Mouse (Mus musculus): ENCODE results near the gene Camk1. TPM values are rescaled to one million over a fixed set of nuclear protein-coding genes. Genes with fewer than 3 reads are reported as not detected.
A peak's percentile ranks its signal among the peaks of the same experiment; 100 is the strongest.

Gene Camk1
- polyA plus RNA-seq, 1 experiment from 2014 or later, result 148 TPM

DNA sequence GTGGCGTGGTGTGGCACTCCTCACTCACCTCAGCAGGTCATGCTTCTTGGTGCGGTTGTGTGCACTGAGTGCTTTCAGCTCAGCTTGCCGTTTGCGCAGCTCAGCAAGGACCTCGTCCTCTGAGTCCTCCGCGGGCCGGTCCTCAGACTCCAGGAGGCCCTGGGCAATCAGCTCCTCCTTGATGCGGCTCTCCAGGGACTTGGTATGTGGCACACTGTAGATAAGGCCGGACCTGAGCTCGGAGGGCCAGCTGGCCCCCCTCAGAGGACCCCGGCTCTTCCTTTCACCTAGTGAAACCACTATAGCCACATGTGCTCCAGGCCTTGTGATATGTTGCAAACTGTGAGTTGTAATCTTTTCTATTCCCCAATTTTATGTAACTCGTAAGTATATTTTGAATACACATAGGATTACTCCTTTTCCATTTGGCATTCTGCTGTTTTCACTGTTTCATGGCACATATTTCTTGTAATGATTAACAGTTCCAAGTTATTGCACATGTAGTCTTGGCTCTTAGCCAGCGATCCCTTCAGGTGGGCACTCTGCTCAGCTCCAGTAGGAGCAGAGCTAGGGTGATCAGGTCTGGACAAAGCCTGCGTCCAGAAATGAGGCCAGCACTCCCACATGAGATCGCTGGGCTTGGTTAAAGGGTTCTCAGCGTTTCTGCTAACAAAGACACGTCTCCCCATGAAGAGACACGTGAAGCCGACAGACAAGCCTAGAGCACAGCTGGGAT is 26.6 kb upstream of the Camk1 start:
- Histone ChIP-seq H3K27ac (no peak overlapping the region), H3K79me2 (ENCODE audit: inconsistent target) (no peaks in the 10 kb centered on the region), H3K4me3 (ENCODE audit: inconsistent target) (no peak overlapping the region), H3K36me3 (ENCODE audit: inconsistent target) (peaks cover 83% of the 10 kb centered on the region)
- 96% methylated on average over 20 of the region's 20 CpGs for WGBS (ENCODE audit: missing documents)

DNA sequence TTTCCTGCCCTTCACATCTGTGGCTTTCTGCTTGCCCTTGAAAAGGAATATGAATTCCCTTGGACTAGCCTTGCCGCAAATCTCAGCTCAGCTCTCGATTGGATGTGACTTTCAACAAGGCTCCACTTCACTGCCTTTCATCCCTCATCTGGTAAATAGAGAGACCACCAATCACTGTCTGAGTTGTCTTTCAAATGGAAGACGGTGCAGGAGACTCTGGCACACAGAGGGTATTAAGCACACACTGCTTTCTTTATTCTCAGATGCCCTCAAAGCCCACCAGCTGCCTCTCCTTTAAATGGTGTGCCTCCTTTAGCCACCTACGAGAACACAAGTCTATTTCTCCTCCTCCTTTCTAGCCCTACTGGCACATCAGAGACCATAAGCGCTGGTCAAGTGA is 24.8 kb upstream of the Camk1 start:
- H3K27ac ChIP-seq, result no peak overlapping the region
- H3K4me3 ChIP-seq (ENCODE audit: inconsistent target), result no peak overlapping the region
- WGBS (ENCODE audit: missing documents), result 98% methylated on average over 4 of the region's 5 CpGs
- H3K79me2 ChIP-seq (ENCODE audit: inconsistent target), result no peaks in the 10 kb centered on the region
- peaks cover 65% of the 10 kb centered on the region for H3K36me3 ChIP-seq (ENCODE audit: inconsistent target)

GRCm38 (mm10) chr6:113368124-113368523 is 24.3 kb upstream of the Camk1 start:
- 91% methylated on average over 7 of the region's 7 CpGs for WGBS (ENCODE audit: missing documents)
- peaks cover 61% of the 10 kb centered on the region for H3K36me3 ChIP-seq (ENCODE audit: inconsistent target)

GRCm38 (mm10) chr6:113367574-113367973 is 23.8 kb upstream of the Camk1 start:
- H3K36me3 ChIP-seq (ENCODE audit: inconsistent target), result peaks cover 55% of the 10 kb centered on the region
- no peak overlapping the region for H3K4me3 ChIP-seq (ENCODE audit: inconsistent target)
- no peaks in the 10 kb centered on the region for H3K79me2 ChIP-seq (ENCODE audit: inconsistent target)
- WGBS (ENCODE audit: missing documents), result 100% methylated on average over 1 of the region's 1 CpGs
- H3K27ac ChIP-seq, result no peak overlapping the region

More at GRCm38 (mm10) chr6:113368124-113368523, 24.3 kb upstream of the Camk1 start:
- no peak overlapping the region for H3K4me3 ChIP-seq (ENCODE audit: inconsistent target)
- no peak overlapping the region for H3K27ac ChIP-seq
- no peaks in the 10 kb centered on the region for H3K79me2 ChIP-seq (ENCODE audit: inconsistent target)

- Histone ChIP-seq H3K36me3 (ENCODE audit: inconsistent target) (peaks cover 48% of the 10 kb centered on the region), H3K27ac (no peak overlapping the region)
- WGBS (ENCODE audit: missing documents), result 91% methylated on average over 3 of the region's 6 CpGs
Measured at GRCm38 (mm10) chr6:113366639-113367038, 22.9 kb upstream of the Camk1 start.

GRCm38 (mm10) chr6:113364518-113365135 is 20.8 kb upstream of the Camk1 start:
- WGBS (ENCODE audit: missing documents), result 87% methylated on average over 8 of the region's 8 CpGs
- H3K79me2 ChIP-seq (ENCODE audit: inconsistent target), result no peaks in the 10 kb centered on the region
- H3K4me3 ChIP-seq (ENCODE audit: inconsistent target), result no peak overlapping the region

More at GRCm38 (mm10) chr6:113366639-113367038, 22.9 kb upstream of the Camk1 start:
- Histone ChIP-seq H3K4me3 (ENCODE audit: inconsistent target) (no peak overlapping the region), H3K79me2 (ENCODE audit: inconsistent target) (no peaks in the 10 kb centered on the region)

DNA sequence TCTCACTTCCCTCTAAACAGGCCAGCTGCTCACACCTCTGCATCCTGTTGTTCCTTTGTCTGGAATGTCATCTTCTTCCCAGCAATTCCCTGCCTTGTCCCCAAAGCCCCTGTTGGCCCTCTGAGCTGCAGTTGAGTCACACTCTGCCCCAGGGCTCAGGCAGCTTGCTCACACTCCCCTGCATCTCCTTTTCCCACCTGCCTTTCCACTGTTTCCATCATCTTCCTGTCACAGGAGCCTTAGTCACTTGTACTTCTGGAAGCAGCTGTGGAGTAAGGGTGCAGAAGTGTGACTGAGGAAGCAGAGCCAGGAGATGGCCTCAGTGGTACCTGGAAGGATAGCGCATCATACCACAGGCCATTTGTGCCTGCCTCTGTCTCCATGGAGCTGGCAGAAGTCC is 18.5 kb upstream of the Camk1 start:
- Histone ChIP-seq H3K4me3 (ENCODE audit: inconsistent target) (no peak overlapping the region), H3K36me3 (ENCODE audit: inconsistent target) (0 out of 2 replicates have a peak, but pooled peaks cover 8% of the 10 kb centered on the region), H3K27ac (no peak overlapping the region), H3K79me2 (ENCODE audit: inconsistent target) (no peaks in the 10 kb centered on the region)
- WGBS (ENCODE audit: missing documents), result 100% methylated on average over 1 of the region's 1 CpGs

More at GRCm38 (mm10) chr6:113364518-113365135, 20.8 kb upstream of the Camk1 start:
- H3K36me3 ChIP-seq (ENCODE audit: inconsistent target), result peaks cover 28% of the 10 kb centered on the region
- no peak overlapping the region for H3K27ac ChIP-seq

GRCm38 (mm10) chr6:113361476-113361875 is 17.7 kb upstream of the Camk1 start:
- H3K79me2 ChIP-seq (ENCODE audit: inconsistent target), result no peaks in the 10 kb centered on the region
- H3K4me3 ChIP-seq (ENCODE audit: inconsistent target), result no peak overlapping the region
- no peak overlapping the region for H3K27ac ChIP-seq
- 96% methylated on average over 4 of the region's 4 CpGs for WGBS (ENCODE audit: missing documents)
- H3K36me3 ChIP-seq (ENCODE audit: inconsistent target), result 0 out of 2 replicates have a peak, but pooled peaks cover under 1% of the 10 kb centered on the region

DNA sequence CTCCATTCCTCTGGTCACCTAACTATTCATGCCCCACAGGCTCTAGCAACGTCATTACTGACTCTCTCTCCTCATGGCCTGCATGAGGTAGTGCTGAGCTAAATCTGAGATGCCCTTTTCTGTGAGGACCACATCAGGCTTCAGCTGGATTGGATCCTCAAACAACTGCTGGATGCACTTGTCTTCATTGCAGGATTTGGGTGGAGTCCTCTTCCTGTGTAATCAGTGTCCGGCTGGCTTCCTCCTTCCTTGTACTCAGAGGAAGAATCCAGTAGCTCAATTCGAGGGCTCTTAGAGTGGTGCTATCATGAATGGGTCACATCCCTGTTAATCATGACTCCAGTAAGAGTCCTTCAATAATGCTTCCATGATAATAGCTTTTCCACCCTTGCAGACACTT is 9.9 kb upstream of the Camk1 start:
- Histone ChIP-seq H3K27ac (no peak overlapping the region), H3K79me2 (ENCODE audit: inconsistent target) (no peaks in the 10 kb centered on the region), H3K36me3 (ENCODE audit: inconsistent target) (no peaks in the 10 kb centered on the region), H3K4me3 (ENCODE audit: inconsistent target) (no peak overlapping the region)
- 76% methylated on average over 3 of the region's 3 CpGs for WGBS (ENCODE audit: missing documents)

DNA sequence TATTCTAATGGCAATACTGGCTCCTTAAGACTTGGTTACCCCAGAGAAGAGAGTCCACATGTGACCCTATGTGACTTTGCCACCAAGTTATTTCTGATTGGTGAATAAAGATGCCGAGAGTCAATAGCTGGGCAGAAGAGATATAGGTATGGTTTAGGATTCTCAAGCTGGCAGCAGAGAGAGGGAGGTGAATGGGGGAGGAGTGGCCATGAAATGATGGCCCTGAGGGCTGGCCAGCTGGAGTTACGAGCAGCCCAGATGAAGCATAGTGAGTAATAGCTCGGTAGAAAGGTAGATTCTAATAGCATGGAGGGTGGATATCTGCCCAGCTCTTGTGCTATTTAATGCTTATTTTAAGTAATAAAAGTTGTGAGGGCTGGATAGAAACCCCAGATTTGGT is 9.0 kb upstream of the Camk1 start:
- 100% methylated on average over 3 of the region's 3 CpGs for WGBS (ENCODE audit: missing documents)
- Histone ChIP-seq H3K79me2 (ENCODE audit: inconsistent target) (no peaks in the 10 kb centered on the region), H3K4me3 (ENCODE audit: inconsistent target) (no peak overlapping the region), H3K27ac (no peak overlapping the region), H3K36me3 (ENCODE audit: inconsistent target) (no peaks in the 10 kb centered on the region)

DNA sequence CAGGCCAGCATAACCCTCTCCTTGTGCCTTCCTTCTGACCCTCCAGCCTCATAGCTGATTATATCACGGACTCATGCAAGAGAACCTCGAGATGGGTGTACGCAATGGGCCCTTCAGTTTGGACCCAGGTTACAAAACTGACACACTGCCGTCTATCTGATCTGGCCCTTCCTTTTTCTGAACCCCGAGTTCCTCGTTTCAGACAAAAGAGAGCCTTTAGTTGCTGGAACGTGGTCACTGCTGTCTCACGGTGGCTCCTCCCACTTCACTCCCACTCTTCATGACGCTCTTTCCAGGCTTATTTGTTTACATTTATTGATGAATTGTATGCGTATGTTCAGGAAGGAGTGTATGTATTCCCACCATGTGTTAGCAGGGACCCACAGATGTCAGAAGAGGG is 7.9 kb upstream of the Camk1 start:
- Histone ChIP-seq H3K27ac (0 out of 2 replicates have a peak overlapping the region, but pooled peaks have one; percentile 2), H3K4me3 (ENCODE audit: inconsistent target) (no peak overlapping the region), H3K36me3 (ENCODE audit: inconsistent target) (no peaks in the 10 kb centered on the region), H3K79me2 (ENCODE audit: inconsistent target) (no peaks in the 10 kb centered on the region)
- 24% methylated on average over 10 of the region's 10 CpGs for WGBS (ENCODE audit: missing documents)

- Histone ChIP-seq H3K27ac (0 out of 2 replicates have a peak overlapping the region, but pooled peaks have one; percentile 2), H3K79me2 (ENCODE audit: inconsistent target) (no peaks in the 10 kb centered on the region), H3K36me3 (ENCODE audit: inconsistent target) (no peaks in the 10 kb centered on the region), H3K4me3 (ENCODE audit: inconsistent target) (no peak overlapping the region)
- WGBS (ENCODE audit: missing documents), result 88% methylated on average over 1 of the region's 1 CpGs
Measured at GRCm38 (mm10) chr6:113351161-113351560, 7.4 kb upstream of the Camk1 start.

DNA sequence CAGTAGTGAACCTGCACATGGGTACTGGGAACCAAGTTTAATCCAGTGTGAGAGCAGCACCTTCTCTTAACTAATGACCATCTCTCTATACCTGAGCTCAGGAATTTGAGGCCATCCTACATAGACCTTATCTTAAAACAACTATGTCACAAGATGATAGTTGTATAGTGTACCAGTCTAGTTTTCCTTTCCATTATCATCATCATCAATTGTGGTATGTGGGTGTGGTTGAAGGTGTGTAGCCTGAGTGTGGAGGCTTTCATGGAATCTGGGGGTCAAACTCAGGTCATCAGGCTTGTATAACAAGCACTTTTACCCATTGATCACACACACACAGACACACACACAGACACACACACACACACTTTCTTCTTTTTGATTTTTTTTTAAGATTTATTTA is 6.8 kb upstream of the Camk1 start:
- Histone ChIP-seq H3K79me2 (ENCODE audit: inconsistent target) (no peaks in the 10 kb centered on the region), H3K27ac (no peak overlapping the region), H3K36me3 (ENCODE audit: inconsistent target) (no peaks in the 10 kb centered on the region), H3K4me3 (ENCODE audit: inconsistent target) (no peak overlapping the region)

GRCm38 (mm10) chr6:113346897-113347296 is 3.1 kb upstream of the Camk1 start:
- 97% methylated on average over 4 of the region's 4 CpGs for WGBS (ENCODE audit: missing documents)
- Histone ChIP-seq H3K4me3 (ENCODE audit: inconsistent target) (no peak overlapping the region), H3K79me2 (ENCODE audit: inconsistent target) (peaks cover 18% of the 10 kb centered on the region), H3K27ac (no peak overlapping the region), H3K36me3 (ENCODE audit: inconsistent target) (no peaks in the 10 kb centered on the region)

DNA sequence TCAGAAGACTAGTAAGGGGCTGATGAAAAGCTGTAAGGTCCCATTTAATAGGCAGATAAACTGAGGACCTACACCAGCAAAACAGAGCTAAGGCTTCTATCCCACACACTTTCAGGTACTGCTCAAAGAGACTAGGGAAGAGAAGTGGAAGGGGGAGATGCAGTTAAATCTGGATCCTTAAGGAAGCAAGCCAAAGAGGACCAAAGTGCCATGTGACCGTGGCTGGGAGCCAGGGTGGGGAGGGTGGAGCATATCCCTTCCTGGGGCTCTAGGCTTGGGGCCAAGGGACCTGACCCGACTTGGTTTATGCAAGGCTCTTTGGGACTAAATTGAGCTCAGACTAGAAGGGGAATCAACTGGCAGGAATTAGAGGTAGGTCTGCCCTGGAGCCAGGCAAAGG is 537 bp upstream of the Camk1 start:
- 56% methylated on average over 2 of the region's 2 CpGs for WGBS (ENCODE audit: missing documents)
- H3K4me3 ChIP-seq (ENCODE audit: inconsistent target), result no peak overlapping the region
- peak overlapping the region; percentile 94 for H3K27ac ChIP-seq
- H3K79me2 ChIP-seq (ENCODE audit: inconsistent target), result peaks cover 43% of the 10 kb centered on the region
- peaks cover 12% of the 10 kb centered on the region for H3K36me3 ChIP-seq (ENCODE audit: inconsistent target)

Data from macrophage (primary cell).